Mouse (Mus musculus): ENCODE measurements around the gene Slco2b1. TPM values are rescaled to one million over a fixed set of nuclear protein-coding genes. Genes with fewer than 3 reads are reported as not detected.

The Slco2b1 gene
- polyA plus RNA-seq, 1 experiment from 2014 or later: 3.9 TPM

GRCm38 (mm10) chr7:99626376-99627270, 84.5 kb downstream of the Slco2b1 start, which contains the start of gene Tpbgl:
Gene Tpbgl (minus strand): TSS chr7:99627103.
- H3K27me3 ChIP-seq (replicated peaks; ENCODE audit: control insufficient read depth, insufficient read depth, low read length): peaks cover 62% of the 10 kb centered on the region
- DNase-seq (ENCODE audit: low spot score): peak; percentile 69

GRCm38 (mm10) chr7:99625722-99626375, 85.3 kb downstream of the Slco2b1 start:
- 1% methylated on average over 28 of the region's 81 CpGs for WGBS

More at GRCm38 (mm10) chr7:99626376-99627270, 84.5 kb downstream of the Slco2b1 start, which contains the start of gene Tpbgl:
- H3K36me3 ChIP-seq (ENCODE audit: control insufficient read depth, insufficient read depth, low read length): no peaks in the 10 kb centered on the region
- peaks cover 13% of the 10 kb centered on the region for H3K4me1 ChIP-seq (ENCODE audit: control insufficient read depth, insufficient read depth, low read length)
- 0 out of 2 replicates have a peak, but pooled peaks have one; percentile 23 for ATAC-seq (ENCODE audit: low read depth)
- WGBS: under 1% methylated on average over 25 of the region's 83 CpGs
- H3K9ac ChIP-seq (ENCODE audit: low read depth, low read length): peak within 1 kb of the TSS; percentile 54
- peak within 1 kb of the TSS; percentile 53 for H3K4me3 ChIP-seq (ENCODE audit: low read depth, low read length)
- peak within 1 kb of the TSS; percentile 97 for H3K4me2 ChIP-seq (ENCODE audit: low read depth, low read length)
- no peak within 1 kb of the TSS for H3K27ac ChIP-seq (replicated peaks; ENCODE audit: low read depth, low read length)
- H3K9me3 ChIP-seq (ENCODE audit: control insufficient read depth, low read length): no peaks in the 10 kb centered on the region

GRCm38 (mm10) chr7:99618860-99619259, 92.3 kb downstream of the Slco2b1 start:
- no peaks in the 10 kb centered on the region for H3K36me3 ChIP-seq (ENCODE audit: control insufficient read depth, insufficient read depth, low read length)
- H3K4me2 ChIP-seq (ENCODE audit: low read depth, low read length): no peak overlapping the region
- no peaks in the 10 kb centered on the region for H3K4me1 ChIP-seq (ENCODE audit: control insufficient read depth, insufficient read depth, low read length)
- ATAC-seq (ENCODE audit: low read depth) (no peak), DNase-seq (ENCODE audit: low spot score) (peak; percentile 50)
- 9% methylated on average over 3 of the region's 3 CpGs for WGBS
- H3K9ac ChIP-seq (ENCODE audit: low read depth, low read length): no peak overlapping the region
- H3K4me3 ChIP-seq (ENCODE audit: low read depth, low read length): no peak overlapping the region
- peaks cover 7% of the 10 kb centered on the region; the same call in 1 of the 2 replicates for H3K27me3 ChIP-seq (replicated peaks; ENCODE audit: control insufficient read depth, insufficient read depth, low read length)
- no peak overlapping the region for H3K27ac ChIP-seq (replicated peaks; ENCODE audit: low read depth, low read length)
- no peaks in the 10 kb centered on the region for H3K9me3 ChIP-seq (ENCODE audit: control insufficient read depth, low read length)

More at GRCm38 (mm10) chr7:99625722-99626375, 85.3 kb downstream of the Slco2b1 start:
- DNase-seq (ENCODE audit: low spot score) (peak; percentile 89), ATAC-seq (ENCODE audit: low read depth) (peak; percentile 94)
- Histone ChIP-seq H3K27ac (replicated peaks; ENCODE audit: low read depth, low read length) (no peak overlapping the region), H3K4me1 (ENCODE audit: control insufficient read depth, insufficient read depth, low read length) (peaks cover 13% of the 10 kb centered on the region), H3K27me3 (replicated peaks; ENCODE audit: control insufficient read depth, insufficient read depth, low read length) (peaks cover 62% of the 10 kb centered on the region), H3K9ac (ENCODE audit: low read depth, low read length) (peak overlapping the region; percentile 54), H3K4me2 (ENCODE audit: low read depth, low read length) (peak overlapping the region; percentile 97), H3K36me3 (ENCODE audit: control insufficient read depth, insufficient read depth, low read length) (no peaks in the 10 kb centered on the region), H3K9me3 (ENCODE audit: control insufficient read depth, low read length) (no peaks in the 10 kb centered on the region), H3K4me3 (ENCODE audit: low read depth, low read length) (peak overlapping the region; percentile 53)

- Histone ChIP-seq H3K9ac (ENCODE audit: low read depth, low read length) (no peak overlapping the region), H3K36me3 (ENCODE audit: control insufficient read depth, insufficient read depth, low read length) (no peaks in the 10 kb centered on the region), H3K4me1 (ENCODE audit: control insufficient read depth, insufficient read depth, low read length) (no peaks in the 10 kb centered on the region), H3K27ac (replicated peaks; ENCODE audit: low read depth, low read length) (no peak overlapping the region), H3K4me3 (ENCODE audit: low read depth, low read length) (no peak overlapping the region), H3K4me2 (ENCODE audit: low read depth, low read length) (no peak overlapping the region), H3K27me3 (replicated peaks; ENCODE audit: control insufficient read depth, insufficient read depth, low read length) (0 out of 2 replicates have a peak, but pooled peaks cover 4% of the 10 kb centered on the region), H3K9me3 (ENCODE audit: control insufficient read depth, low read length) (no peaks in the 10 kb centered on the region)
- DNase-seq (ENCODE audit: low spot score) (no peak), ATAC-seq (ENCODE audit: low read depth) (no peak)
- WGBS: 55% methylated on average over 2 of the region's 2 CpGs
Observed at GRCm38 (mm10) chr7:99618264-99618663, 92.9 kb downstream of the Slco2b1 start.

Other genes with a start within 250 kb of the Slco2b1 start
- 0.74 and 1.3 TPM in 2 replicates for gene Klhl35, start 245.3 kb downstream of the Slco2b1 start, polyA plus RNA-seq (2014; fragmentation: Nextera tagmentation; extraction: Ambion mirVana)
- 876 and 912 TPM in 2 replicates for gene Rps3, start 227.6 kb downstream of the Slco2b1 start, polyA plus RNA-seq (2014; fragmentation: Nextera tagmentation; extraction: Ambion mirVana)
- gene Arrb1, start 175.9 kb downstream of the Slco2b1 start, polyA plus RNA-seq (2014; fragmentation: Nextera tagmentation; extraction: Ambion mirVana): 2.8 and 3.8 TPM in 2 replicates
- 2.0 and 2.5 TPM in 2 replicates for gene Tpbgl, start 84.2 kb downstream of the Slco2b1 start, polyA plus RNA-seq (2014; fragmentation: Nextera tagmentation; extraction: Ambion mirVana)
- gene Olfr520, start 18.9 kb upstream of the Slco2b1 start, polyA plus RNA-seq (2014; fragmentation: Nextera tagmentation; extraction: Ambion mirVana): not detected in 2 replicates
- gene Olfr521, start 52.2 kb upstream of the Slco2b1 start, polyA plus RNA-seq (2014; fragmentation: Nextera tagmentation; extraction: Ambion mirVana): not detected in 2 replicates
- 1.7 and 1.9 TPM in 2 replicates for gene Neu3, start 117.1 kb upstream of the Slco2b1 start, polyA plus RNA-seq (2014; fragmentation: Nextera tagmentation; extraction: Ambion mirVana)
- 0.42 and 0.55 TPM in 2 replicates for gene Xrra1, start 147.8 kb upstream of the Slco2b1 start, polyA plus RNA-seq (2014; fragmentation: Nextera tagmentation; extraction: Ambion mirVana)
- 290 and 303 TPM in 2 replicates for gene Spcs2, start 152.1 kb upstream of the Slco2b1 start, polyA plus RNA-seq (2014; fragmentation: Nextera tagmentation; extraction: Ambion mirVana)